Mouse (Mus musculus): ENCODE data around the gene Nudt3.

- TF ChIP-seq POLR2A (IDR thresholded peaks at IDR 0.05; ENCODE audit: control insufficient read depth, low read depth, low read length) = no peak
- no peak for TF ChIP-seq CTCF (IDR thresholded peaks at IDR 0.05; ENCODE audit: control insufficient read depth, insufficient read depth, insufficient replicate concordance, low read depth, low read length)
Measured at GRCm38 (mm10) chr17:27603036-27603435, 20.3 kb downstream of the Nudt3 start.
